Mouse (Mus musculus): ENCODE data around the gene Gm26558. TPM values are rescaled to one million over a fixed set of nuclear protein-coding genes. Genes with fewer than 3 reads are reported as not detected.

The Gm26558 gene
- polyA plus RNA-seq, 1 experiment from 2014 or later, result 0.77 TPM

DNA sequence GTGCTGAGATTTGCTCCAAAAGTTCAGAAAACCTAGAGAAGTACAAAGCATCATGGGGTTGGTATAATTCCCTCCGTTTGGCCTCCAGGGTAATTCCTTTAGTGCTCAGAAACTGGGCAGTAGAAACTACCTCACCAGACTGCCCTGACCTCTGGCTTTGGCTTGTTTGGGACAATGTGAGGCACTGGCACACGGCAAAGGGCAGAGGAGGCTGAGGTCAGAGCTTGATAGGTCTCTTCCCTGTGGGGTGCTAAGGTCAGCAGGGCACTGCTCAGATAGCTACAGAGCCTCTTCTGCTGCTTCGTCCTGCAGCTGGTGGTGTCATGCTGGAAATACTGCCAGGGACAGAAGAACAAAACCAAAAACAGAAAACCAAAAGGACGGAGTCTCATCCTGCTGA is 14.2 kb downstream of the Gm26558 start:
- Histone ChIP-seq H3K27ac (replicated peaks) (no peak overlapping the region), H3K4me1 (replicated peaks) (0 out of 2 replicates have a peak, but pooled peaks cover 5% of the 10 kb centered on the region), H3K4me2 (no peak overlapping the region), H3K36me3 (replicated peaks) (no peaks in the 10 kb centered on the region), H3K9me3 (replicated peaks) (no peaks in the 10 kb centered on the region), H3K27me3 (no peaks in the 10 kb centered on the region), H3K9ac (no peak overlapping the region), H3K4me3 (replicated peaks) (no peak overlapping the region)
- ATAC-seq (ENCODE audit: insufficient read depth), result no peak
- 43% methylated on average over 4 of the region's 4 CpGs for WGBS (ENCODE audit: insufficient replicate concordance)

DNA sequence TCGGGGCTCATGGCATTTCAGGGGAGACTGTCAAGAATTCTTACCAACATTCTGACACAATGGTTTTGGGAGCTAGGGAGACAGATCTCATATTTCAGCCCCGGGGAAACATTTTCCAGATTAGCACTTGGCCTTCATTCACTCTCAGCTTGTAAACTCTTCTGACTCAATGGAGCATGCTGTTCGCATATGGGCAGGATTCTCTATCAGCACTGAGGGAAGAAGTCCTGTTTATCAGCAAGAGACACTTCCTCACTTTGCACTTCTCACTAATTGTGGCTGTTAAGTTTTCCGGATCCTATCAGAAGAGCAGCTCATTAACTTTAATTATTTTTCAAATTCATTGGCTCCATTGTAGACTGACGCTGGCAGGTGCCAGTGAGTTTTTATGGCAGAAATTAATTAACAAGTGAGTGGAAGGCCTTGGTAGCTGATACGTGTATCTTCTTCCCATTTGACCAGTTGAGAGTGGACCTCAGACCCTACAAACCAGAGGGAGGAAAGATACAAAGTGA is 16.6 kb downstream of the Gm26558 start:
- H3K4me1 ChIP-seq (replicated peaks), result no peaks in the 10 kb centered on the region
- H3K9ac ChIP-seq, result no peak overlapping the region
- no peaks in the 10 kb centered on the region for H3K36me3 ChIP-seq (replicated peaks)
- H3K4me2 ChIP-seq, result no peak overlapping the region
- no peaks in the 10 kb centered on the region for H3K9me3 ChIP-seq (replicated peaks)
- H3K27ac ChIP-seq (replicated peaks), result no peak overlapping the region
- no peak for ATAC-seq (ENCODE audit: insufficient read depth)
- WGBS (ENCODE audit: insufficient replicate concordance), result 49% methylated on average over 6 of the region's 6 CpGs
- H3K4me3 ChIP-seq (replicated peaks), result no peak overlapping the region
- no peaks in the 10 kb centered on the region for H3K27me3 ChIP-seq

DNA sequence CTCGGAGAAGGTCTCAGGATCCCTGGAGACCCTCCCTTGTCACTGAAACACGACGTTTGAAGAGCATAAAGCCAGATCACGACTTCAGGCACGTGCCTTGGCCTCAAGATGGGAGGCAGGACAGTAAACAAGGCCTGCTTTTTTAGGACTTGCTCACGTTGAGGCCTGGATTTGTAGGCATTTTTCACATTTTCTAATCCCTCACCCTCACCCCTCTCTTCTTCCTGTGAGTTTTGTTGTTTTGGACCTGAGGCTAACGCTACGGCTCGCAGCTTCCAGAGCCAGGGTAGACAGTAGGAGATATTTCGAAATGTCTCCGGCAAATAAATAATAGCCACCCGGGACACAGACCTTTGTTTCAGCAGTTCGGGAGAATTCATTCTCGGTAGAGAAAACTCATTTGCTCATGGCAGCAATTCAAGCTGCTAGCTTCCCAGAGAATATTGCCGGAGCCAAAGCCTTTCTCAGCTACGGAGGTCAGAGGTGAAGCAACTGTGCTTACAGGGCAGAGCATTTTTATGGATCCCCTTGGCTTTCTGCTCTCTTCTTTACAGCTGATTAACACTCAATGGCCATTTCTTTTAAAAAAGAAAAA is 18.8 kb downstream of the Gm26558 start:
- WGBS (ENCODE audit: insufficient replicate concordance), result 64% methylated on average over 16 of the region's 16 CpGs
- H3K36me3 ChIP-seq (replicated peaks), result no peaks in the 10 kb centered on the region
- ATAC-seq (ENCODE audit: insufficient read depth), result no peak
- no peaks in the 10 kb centered on the region for H3K9me3 ChIP-seq (replicated peaks)
- H3K27ac ChIP-seq (replicated peaks), result no peak overlapping the region
- no peak overlapping the region for H3K4me2 ChIP-seq
- no peaks in the 10 kb centered on the region for H3K4me1 ChIP-seq (replicated peaks)
- H3K9ac ChIP-seq, result no peak overlapping the region
- no peak overlapping the region for H3K4me3 ChIP-seq (replicated peaks)
- H3K27me3 ChIP-seq, result no peaks in the 10 kb centered on the region

DNA sequence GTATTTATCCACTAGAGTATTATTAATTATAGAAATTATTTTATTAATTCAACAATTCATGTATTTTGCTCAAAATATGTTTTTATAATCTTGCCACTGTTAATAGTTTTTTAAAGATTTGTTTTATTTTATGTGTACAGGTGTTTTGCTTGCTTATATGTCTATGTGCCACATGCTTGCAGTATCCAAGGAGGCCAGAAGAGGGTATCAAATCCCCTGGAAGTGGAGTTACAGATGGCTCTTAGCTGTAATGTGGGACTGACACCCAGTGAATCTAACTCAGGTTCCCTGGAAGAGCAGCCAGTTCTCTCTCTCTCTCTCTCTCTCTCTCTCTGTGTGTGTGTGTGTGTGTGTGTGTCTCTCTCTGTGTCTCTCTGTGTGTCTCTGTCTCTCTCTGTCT is 20.9 kb downstream of the Gm26558 start:
- Histone ChIP-seq H3K27ac (replicated peaks) (no peak overlapping the region), H3K36me3 (replicated peaks) (no peaks in the 10 kb centered on the region)

DNA sequence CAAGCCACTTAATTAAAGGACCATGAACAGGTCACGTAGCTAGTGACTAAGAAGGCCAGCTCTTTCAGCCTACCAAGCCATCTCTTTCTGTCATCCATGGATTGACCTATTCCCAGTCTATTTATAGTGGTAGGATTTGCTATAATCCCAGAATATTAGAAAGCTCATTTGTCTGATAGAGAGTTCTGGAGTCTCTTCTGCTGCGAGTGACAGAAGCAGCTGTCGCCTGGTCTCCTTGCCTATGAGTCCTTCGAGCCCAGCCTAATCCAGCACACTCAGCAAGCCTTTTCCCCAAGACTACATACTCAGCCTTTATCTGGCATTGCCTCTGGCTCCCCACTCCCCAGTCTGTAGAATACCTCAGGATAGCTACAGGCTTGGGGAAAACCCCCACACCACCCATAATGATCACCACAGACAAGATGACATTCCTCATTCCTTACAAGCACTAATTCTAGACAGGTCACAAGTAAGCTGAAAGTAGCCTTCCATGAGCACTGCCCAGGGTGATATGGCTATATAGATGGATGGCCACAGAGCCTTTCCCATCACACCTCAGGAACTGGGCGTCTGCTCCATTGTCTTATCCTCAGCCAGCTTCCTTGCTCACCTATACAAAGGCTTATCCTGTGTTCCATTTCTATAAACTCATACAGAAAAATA is 27.7 kb downstream of the Gm26558 start:
- Histone ChIP-seq H3K9ac (no peak overlapping the region), H3K27ac (replicated peaks) (no peak overlapping the region), H3K4me1 (replicated peaks) (no peaks in the 10 kb centered on the region), H3K4me3 (replicated peaks) (no peak overlapping the region), H3K9me3 (replicated peaks) (no peaks in the 10 kb centered on the region), H3K36me3 (replicated peaks) (no peaks in the 10 kb centered on the region), H3K27me3 (no peaks in the 10 kb centered on the region), H3K4me2 (no peak overlapping the region)
- no peak for ATAC-seq (ENCODE audit: insufficient read depth)
- 66% methylated on average over 5 of the region's 5 CpGs for WGBS (ENCODE audit: insufficient replicate concordance)

More for the DNA sequence above, 20.9 kb downstream of the Gm26558 start:
- H3K9me3 ChIP-seq (replicated peaks), result no peaks in the 10 kb centered on the region
- H3K4me1 ChIP-seq (replicated peaks), result no peaks in the 10 kb centered on the region
- no peak for ATAC-seq (ENCODE audit: insufficient read depth)
- no peaks in the 10 kb centered on the region for H3K27me3 ChIP-seq
- H3K9ac ChIP-seq, result no peak overlapping the region
- no peak overlapping the region for H3K4me3 ChIP-seq (replicated peaks)
- H3K4me2 ChIP-seq, result no peak overlapping the region

DNA sequence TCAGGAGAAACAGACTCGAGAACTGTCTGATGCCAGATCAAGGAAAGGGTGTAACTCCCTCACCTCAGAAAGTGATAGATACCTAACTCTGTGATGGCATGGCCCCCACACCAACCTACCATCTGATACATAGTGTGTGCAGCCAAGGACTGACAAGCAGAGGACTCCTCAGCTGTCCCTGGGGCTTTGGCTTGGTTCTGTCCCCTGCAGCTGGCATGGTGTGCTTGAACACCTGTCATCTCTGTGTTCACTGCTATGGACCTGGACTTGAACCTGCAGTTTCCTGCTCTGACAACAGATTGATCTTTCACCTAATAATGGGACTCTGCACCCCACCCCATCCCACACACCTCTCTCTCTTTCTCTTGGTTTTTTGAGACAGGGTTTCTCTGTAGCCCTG is 29.5 kb downstream of the Gm26558 start:
- H3K9me3 ChIP-seq (replicated peaks), result no peaks in the 10 kb centered on the region
- WGBS (ENCODE audit: insufficient replicate concordance), result 63% methylated on average over 1 of the region's 1 CpGs
- no peak for ATAC-seq (ENCODE audit: insufficient read depth)

DNA sequence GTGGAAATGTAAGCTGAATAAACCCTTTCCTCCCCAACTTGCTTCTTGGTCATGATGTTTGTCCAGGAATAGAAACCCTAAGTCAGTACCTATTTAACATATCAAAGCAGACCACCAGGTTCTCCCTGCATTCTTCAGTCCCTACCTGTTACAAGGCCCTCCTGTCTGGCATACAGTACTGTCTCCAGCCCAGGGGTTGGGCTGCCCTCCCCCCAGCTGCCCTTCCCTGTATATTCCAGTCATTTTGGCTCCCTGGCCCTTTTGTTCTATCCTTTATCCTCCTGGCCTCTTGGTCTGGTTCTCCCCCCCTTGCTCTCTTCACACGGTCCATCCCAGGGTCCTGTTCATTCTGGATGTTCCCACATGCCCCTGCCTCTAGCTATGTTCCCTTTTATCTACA is 30.6 kb downstream of the Gm26558 start:
- no peak overlapping the region for H3K4me2 ChIP-seq
- no peak overlapping the region for H3K4me3 ChIP-seq (replicated peaks)
- no peak overlapping the region for H3K9ac ChIP-seq
- WGBS (ENCODE audit: insufficient replicate concordance), result 63% methylated on average over 1 of the region's 1 CpGs
- no peaks in the 10 kb centered on the region for H3K27me3 ChIP-seq
- H3K9me3 ChIP-seq (replicated peaks), result no peaks in the 10 kb centered on the region
- H3K4me1 ChIP-seq (replicated peaks), result no peaks in the 10 kb centered on the region
- no peak for ATAC-seq (ENCODE audit: insufficient read depth)
- no peaks in the 10 kb centered on the region for H3K36me3 ChIP-seq (replicated peaks)
- H3K27ac ChIP-seq (replicated peaks), result no peak overlapping the region

More for the DNA sequence above, 29.5 kb downstream of the Gm26558 start:
- Histone ChIP-seq H3K9ac (no peak overlapping the region), H3K27ac (replicated peaks) (no peak overlapping the region), H3K27me3 (no peaks in the 10 kb centered on the region), H3K4me2 (no peak overlapping the region), H3K4me1 (replicated peaks) (no peaks in the 10 kb centered on the region), H3K4me3 (replicated peaks) (no peak overlapping the region), H3K36me3 (replicated peaks) (no peaks in the 10 kb centered on the region)

DNA sequence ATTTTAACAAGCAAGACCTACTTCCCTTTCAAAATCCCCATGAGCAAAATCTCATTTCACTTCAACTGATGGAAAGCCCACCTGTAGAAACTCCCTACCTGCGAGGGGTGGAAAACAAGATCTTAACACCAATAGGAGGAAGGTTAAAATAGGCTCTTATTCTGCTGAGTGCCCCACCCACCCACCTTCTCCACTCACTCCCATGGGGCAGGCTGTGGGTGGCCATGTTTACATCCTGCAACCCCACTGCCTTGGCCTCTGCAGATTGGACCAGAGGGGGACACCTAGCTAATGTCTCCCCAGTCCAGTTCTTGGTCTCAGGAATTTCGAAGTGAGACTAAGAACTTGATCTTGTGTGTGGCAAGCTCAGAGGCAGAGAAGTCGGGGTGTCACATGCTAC is 32.0 kb downstream of the Gm26558 start:
- no peak for ATAC-seq (ENCODE audit: insufficient read depth)
- Histone ChIP-seq H3K27me3 (no peaks in the 10 kb centered on the region), H3K4me3 (replicated peaks) (no peak overlapping the region), H3K27ac (replicated peaks) (no peak overlapping the region), H3K9ac (no peak overlapping the region), H3K9me3 (replicated peaks) (no peaks in the 10 kb centered on the region), H3K36me3 (replicated peaks) (no peaks in the 10 kb centered on the region), H3K4me1 (replicated peaks) (no peaks in the 10 kb centered on the region), H3K4me2 (no peak overlapping the region)
- WGBS (ENCODE audit: insufficient replicate concordance), result 40% methylated on average over 3 of the region's 3 CpGs

DNA sequence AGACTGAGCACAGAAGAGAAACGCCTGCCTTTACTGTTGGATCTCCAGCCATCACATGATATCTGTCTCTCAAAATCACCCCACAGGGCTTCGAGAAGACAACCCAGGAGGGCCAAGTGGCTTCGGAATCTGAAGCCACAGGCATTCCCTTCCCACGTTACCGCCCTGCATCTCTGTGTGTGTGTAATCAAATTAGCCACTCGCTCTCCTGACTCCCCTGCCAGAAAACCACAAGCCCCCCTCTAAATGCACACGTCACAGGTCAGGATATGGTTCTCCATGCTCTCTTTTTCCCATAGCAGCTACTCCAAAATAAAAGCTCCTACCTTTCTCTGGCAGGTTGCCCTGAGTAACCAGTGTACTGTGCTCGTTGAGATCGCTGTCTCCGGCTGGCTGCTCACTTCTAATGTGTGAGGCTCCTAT is 32.6 kb downstream of the Gm26558 start:
- Histone ChIP-seq H3K9me3 (replicated peaks) (no peaks in the 10 kb centered on the region), H3K4me2 (no peak overlapping the region), H3K9ac (no peak overlapping the region), H3K4me3 (replicated peaks) (no peak overlapping the region), H3K27ac (replicated peaks) (no peak overlapping the region), H3K4me1 (replicated peaks) (no peaks in the 10 kb centered on the region), H3K36me3 (replicated peaks) (no peaks in the 10 kb centered on the region), H3K27me3 (no peaks in the 10 kb centered on the region)
- ATAC-seq (ENCODE audit: insufficient read depth), result no peak
- WGBS (ENCODE audit: insufficient replicate concordance), result 29% methylated on average over 10 of the region's 10 CpGs

DNA sequence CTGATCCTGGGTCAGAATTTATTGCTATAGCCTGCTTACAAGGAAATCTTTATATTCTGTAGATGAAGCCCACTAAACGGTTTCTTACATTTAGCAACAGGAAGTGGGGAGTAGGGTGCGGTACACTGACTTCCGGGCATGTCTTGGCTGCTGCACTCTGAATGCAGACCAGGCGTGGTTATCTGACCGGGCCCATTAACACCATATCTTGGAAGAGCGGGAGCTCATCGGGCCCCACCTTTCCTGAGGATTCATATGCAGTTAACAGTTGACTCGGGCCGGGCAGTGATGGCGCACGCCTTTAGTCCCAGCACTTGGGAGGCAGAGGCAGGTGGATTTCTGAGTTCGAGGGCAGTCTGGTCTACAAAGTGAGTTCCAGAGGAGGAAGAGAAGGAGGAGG is 33.5 kb downstream of the Gm26558 start:
- Histone ChIP-seq H3K27me3 (no peaks in the 10 kb centered on the region), H3K4me2 (no peak overlapping the region), H3K27ac (replicated peaks) (no peak overlapping the region), H3K4me3 (replicated peaks) (no peak overlapping the region), H3K9me3 (replicated peaks) (no peaks in the 10 kb centered on the region), H3K9ac (no peak overlapping the region), H3K4me1 (replicated peaks) (no peaks in the 10 kb centered on the region), H3K36me3 (replicated peaks) (no peaks in the 10 kb centered on the region)
- no peak for ATAC-seq (ENCODE audit: insufficient read depth)
- 44% methylated on average over 12 of the region's 12 CpGs for WGBS (ENCODE audit: insufficient replicate concordance)

DNA sequence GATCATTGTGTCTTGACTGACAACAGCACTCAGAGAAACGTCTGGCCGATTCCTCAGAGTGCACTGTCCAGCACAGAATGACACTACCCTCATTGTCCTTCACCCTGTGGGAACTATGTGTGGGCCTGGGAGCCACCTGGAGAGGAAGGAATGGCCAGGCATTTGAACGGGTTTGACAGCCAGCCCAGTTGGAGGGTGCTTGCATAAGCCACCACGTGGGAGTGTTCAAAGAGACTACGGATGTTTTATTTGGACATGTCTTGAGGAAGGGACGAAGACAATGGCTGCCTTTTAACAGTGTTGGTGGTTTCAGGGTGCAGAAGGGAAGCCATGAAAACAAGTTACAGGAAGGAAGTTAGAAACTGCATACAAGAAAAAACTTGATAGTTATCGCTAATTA is 36.1 kb downstream of the Gm26558 start:
- 38% methylated on average over 7 of the region's 7 CpGs for WGBS (ENCODE audit: insufficient replicate concordance)
- no peak overlapping the region for H3K4me3 ChIP-seq (replicated peaks)
- no peak overlapping the region for H3K9ac ChIP-seq
- no peaks in the 10 kb centered on the region for H3K9me3 ChIP-seq (replicated peaks)
- H3K27ac ChIP-seq (replicated peaks), result no peak overlapping the region
- H3K4me1 ChIP-seq (replicated peaks), result no peaks in the 10 kb centered on the region
- no peaks in the 10 kb centered on the region for H3K36me3 ChIP-seq (replicated peaks)
- ATAC-seq (ENCODE audit: insufficient read depth), result no peak
- H3K27me3 ChIP-seq, result no peaks in the 10 kb centered on the region
- H3K4me2 ChIP-seq, result no peak overlapping the region

DNA sequence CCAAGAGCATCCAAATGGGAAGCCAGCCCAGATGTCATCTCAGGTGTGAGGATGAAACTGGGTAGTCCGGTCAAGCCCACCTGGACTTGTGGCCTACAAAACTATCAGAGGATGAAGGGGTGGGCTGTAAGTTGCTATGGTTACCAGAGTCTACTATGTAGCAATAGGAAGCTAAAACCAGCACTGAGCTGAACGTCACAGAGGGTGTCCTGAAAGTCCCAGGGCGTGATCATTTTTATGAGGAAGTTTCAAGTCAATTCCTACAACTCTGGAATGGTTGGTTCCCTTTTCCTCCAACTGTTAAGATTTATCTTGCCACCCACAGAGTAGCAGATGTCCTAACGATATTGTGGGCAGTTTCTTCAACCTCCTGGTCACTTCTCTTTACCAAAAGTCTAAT is 39.7 kb downstream of the Gm26558 start:
- Histone ChIP-seq H3K36me3 (replicated peaks) (no peaks in the 10 kb centered on the region), H3K27me3 (no peaks in the 10 kb centered on the region), H3K4me1 (replicated peaks) (no peaks in the 10 kb centered on the region), H3K9me3 (replicated peaks) (no peaks in the 10 kb centered on the region), H3K27ac (replicated peaks) (no peak overlapping the region), H3K4me2 (no peak overlapping the region), H3K4me3 (replicated peaks) (no peak overlapping the region), H3K9ac (no peak overlapping the region)
- 22% methylated on average over 4 of the region's 4 CpGs for WGBS (ENCODE audit: insufficient replicate concordance)
- ATAC-seq (ENCODE audit: insufficient read depth), result no peak
